Mouse (Mus musculus) monocyte, adult 5-6 weeks (primary cell): ENCODE data around the gene Tmcc2. TPM values are rescaled to one million over a fixed set of nuclear protein-coding genes. Genes with fewer than 3 reads are reported as not detected.

Experiments used
- ATAC-seq: fragments of 153-309, 156-312 bp; replicated peaks from 2 replicates; pipeline ENCODE4 v1.8.0; 2017; ENCODE audit warnings: mild to moderate bottlenecking; ENCODE audit not compliant: low TSS enrichment, insufficient number of reproducible peaks, severe bottlenecking, poor library complexity, low FRiP score
- total RNA-seq: library from RNA; stranded (forward); fragments of 200-1000, 200-491, 200-594 nt; gene quantifications from 3 replicates; pipeline ENCODE4 v1.2.3, GENCODE M21; 2017

Tmcc2 gene
- total RNA-seq, 1 experiment from 2014 or later: 3.8 TPM

DNA sequence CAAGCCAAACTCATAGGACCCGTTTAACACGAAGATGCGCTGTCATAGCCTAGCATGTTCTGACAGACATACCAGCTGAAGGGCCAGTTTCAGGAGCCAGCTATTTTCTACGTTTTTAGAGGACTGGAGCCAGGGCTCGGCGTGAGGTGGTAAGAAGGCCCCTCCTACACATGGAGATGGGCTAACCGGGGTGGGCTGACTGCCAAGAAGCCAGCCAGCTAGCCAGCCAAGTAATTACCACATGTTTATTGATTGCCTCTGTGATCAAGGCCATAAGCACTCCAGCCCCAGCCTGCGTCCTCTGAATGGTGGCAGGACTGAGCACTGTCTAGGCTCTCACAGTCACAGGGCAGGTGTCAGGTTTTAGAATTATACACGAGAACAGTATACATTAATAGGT lies 64.3 kb downstream of the Tmcc2 start:
- no peak for ATAC-seq

DNA sequence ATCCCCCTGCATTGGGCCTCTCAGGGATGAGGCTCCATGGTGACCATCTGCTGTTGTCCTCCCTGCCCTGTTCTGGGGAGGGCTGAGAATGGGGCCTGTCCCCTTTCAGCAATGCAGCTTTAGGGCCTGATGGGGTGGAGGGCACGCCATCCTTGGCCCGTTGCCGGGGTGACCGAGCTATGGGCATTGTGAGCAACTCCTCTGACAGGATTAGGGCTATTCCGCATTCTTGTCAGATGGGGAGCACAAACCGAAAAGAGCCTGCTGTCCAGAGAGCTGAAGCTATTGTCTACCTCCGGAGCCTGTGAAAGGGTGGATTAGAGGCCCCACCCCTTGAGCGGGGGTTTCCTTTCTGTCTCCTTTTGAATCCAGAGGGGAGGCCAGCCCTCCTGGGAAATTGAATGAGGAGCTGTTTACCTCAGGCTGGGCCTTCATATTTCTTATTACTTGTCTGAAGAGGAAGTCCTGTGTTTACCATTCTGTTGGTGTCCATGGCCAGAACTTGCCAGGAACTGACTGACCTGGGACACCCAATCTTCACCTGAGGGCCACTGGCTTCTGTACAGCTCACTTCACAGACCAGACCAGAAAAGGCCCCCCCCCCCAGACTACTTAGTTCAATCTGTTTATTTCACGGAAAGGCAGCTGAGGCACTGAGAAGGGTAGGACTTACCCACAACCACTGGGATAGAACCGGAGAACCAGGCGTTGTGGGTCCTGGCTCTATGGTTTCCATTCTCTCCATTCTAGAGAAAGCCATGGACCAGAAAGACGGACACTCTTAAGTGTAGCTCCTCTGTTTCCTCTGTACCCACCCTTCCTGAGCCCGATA lies 68.2 kb downstream of the Tmcc2 start:
- ATAC-seq: no peak

- ATAC-seq: no peak
Measured at GRCm38 (mm10) chr1:132321821-132322580, 69.1 kb downstream of the Tmcc2 start.

DNA sequence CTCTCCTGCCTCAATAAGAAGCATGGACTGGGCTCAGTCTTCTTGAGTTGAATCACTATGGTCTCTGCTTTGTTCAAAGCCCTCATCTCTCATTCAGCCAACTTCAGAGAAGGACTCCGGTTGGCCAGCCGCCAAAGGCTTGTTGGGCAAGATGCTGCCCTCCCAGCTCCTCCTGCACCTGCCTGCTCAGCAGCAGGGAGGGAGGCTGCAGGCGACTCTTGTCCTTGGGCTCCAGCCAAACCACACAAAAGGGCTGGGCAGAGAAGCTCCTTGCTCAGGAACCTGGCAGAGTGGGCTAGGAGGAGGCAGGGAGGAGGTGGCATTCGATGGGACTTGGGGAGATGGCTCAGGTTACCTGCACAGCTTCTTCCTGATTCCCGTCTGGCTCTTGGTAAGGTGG lies 71.8 kb downstream of the Tmcc2 start:
- no peak for ATAC-seq

GRCm38 (mm10) chr1:132317894-132318863 lies 72.9 kb downstream of the Tmcc2 start:
- ATAC-seq: peak; percentile 29; the same call in 1 of the 2 replicates

DNA sequence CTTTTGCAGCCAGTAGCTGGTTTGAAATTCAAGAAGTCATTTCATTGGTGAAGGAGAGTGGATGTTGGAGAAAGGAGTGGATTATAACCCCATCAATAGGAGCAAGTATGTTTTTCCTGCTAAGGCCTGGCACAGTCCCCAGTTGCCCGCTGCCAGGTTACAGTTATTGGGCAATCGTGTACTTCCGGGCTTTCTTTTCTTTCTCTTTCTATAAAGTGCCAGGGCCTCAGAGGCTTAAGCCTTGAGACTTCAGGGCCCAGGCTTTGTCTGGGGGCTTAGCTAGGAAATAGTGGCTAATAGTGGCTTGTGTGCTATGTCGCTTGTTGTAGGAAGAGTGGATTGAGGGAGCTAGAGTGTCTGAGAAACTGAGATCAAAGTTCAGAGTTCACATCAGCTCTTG lies 73.7 kb downstream of the Tmcc2 start:
- ATAC-seq: no peak

DNA sequence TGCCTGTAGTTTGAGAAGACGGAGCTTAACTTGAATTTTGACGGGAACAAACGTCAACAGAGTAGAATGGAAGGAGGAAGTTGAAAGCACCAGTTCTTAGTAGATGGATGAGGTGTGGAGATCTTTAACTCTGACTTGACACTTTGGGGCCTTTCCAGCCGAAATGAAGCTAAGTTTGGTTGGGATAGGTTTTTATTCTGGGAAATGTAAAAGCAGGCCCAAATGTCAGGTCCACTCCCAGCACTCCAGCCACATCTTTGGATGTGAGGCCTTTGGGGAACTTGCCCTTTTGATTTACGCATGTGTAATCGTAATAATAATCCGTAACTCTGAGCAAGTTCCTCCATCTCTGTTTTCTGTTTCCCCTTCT lies 74.5 kb downstream of the Tmcc2 start:
- peak; percentile 29 for ATAC-seq

- ATAC-seq: peak; percentile 70
Measured at GRCm38 (mm10) chr1:132315889-132316624, 75.0 kb downstream of the Tmcc2 start, which contains the start of gene Nuak2. TSS of gene Nuak2 (plus strand) at chr1:132316126.

- ATAC-seq: peak; percentile 38
Measured at GRCm38 (mm10) chr1:132312703-132313102, 78.4 kb downstream of the Tmcc2 start.

DNA sequence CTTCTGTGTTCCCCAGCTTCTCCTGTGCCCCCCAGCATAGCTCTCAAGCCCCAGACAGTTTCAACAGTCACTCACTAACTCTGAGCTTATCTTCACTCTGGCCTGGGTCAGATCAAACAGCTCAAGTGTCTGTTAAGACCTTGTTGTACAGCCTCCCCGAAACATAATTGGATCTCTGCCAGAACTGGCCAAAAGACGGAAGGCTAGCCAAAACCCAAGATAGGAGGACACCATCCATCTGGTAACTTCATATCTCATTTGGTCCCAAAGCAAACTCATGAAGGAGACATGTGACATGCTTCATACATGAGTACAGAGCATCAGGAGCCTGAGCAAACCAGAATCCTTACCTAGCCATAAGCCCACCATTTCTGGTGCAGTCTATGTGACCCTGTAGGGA lies 79.0 kb downstream of the Tmcc2 start:
- no peak for ATAC-seq

GRCm38 (mm10) chr1:132311174-132311859 lies 79.8 kb downstream of the Tmcc2 start:
- peak; percentile 46; the same call in 1 of the 2 replicates for ATAC-seq

DNA sequence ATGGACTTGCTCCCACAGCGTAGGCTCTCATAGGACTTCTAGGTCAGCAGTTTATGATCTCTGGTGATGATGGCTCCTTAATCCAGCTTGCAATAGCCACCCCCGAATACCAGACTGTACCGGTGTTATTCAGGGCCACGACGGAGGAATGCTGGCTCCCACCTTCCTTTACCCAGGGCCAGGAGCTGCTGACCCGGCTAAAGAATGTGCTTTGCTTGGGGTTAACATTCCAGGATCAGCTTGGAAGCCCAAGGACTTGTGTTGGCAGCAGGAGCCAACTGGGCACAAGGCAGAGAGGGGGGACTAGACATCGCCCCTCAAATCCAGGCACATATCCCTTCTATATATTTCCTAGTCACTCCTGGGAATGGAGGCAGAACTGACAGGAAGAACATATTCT lies 80.3 kb downstream of the Tmcc2 start:
- no peak for ATAC-seq

GRCm38 (mm10) chr1:132308674-132309073 lies 82.4 kb downstream of the Tmcc2 start:
- no peak for ATAC-seq

- ATAC-seq: no peak
Measured at GRCm38 (mm10) chr1:132307962-132308361, 83.1 kb downstream of the Tmcc2 start.

DNA sequence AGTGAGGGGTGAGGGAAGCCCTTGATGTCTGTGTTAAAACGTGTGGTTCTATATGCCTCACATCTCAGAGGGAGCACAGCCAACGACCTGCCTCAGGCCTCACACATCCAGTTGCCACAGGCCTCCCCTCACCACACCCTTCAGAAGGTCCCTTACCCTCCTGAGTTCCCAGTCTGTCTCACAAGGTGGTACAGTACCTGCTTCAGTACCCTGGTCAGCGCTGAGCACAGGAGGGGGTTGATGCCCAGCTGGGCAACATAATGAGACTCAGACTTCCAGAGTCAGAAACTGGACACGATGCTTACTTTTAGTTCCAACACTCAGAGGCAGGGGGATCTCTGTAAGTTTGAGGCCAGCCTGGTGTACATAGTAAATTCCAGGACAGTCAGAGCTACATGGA lies 84.3 kb downstream of the Tmcc2 start:
- no peak for ATAC-seq
